Mouse (Mus musculus): Measurements from ENCODE around the gene Lrrc75a.

Gene Lrrc75a

GRCm38 (mm10) chr11:62558152-62558551 lies 90.2 kb downstream of the Lrrc75a start:
- DNase-seq (ENCODE audit: extremely low read depth, low read depth, low spot score), result no peak

- no peak for DNase-seq (ENCODE audit: extremely low read depth, low read depth, low spot score)
These were observed 91.1 kb downstream of the Lrrc75a start for GRCm38 (mm10) chr11:62557205-62557604.

GRCm38 (mm10) chr11:62555896-62556412 lies 92.4 kb downstream of the Lrrc75a start:
- peak; percentile 50 for DNase-seq (ENCODE audit: extremely low read depth, low read depth, low spot score)

GRCm38 (mm10) chr11:62554934-62555517 lies 93.3 kb downstream of the Lrrc75a start:
- DNase-seq (ENCODE audit: extremely low read depth, low read depth, low spot score), result no peak
